Mouse (Mus musculus): Measurements from ENCODE around the gene Ptprg.

Gene Ptprg

DNA sequence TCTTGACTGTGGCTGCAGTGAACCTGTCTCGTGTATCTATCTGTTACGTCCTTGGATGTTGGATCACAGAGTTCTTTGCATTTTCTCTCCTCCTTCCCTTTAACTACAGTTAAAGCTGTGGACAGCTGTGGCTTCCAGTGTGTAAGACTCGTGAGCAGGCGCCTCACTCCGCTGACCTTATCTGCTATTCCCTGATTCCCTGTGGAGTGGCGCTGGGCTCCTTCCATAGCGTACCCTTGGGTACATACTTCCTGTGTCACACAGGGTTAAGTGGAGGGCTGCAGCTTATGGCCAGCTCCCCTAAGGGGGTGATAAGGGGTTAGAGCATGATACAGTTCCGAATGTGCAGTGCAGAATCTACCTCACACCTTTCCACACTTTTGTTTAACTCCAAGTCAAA is 473.9 kb downstream of the Ptprg start:
- no peak for TF ChIP-seq POU5F1 (IDR thresholded peaks at IDR 0.05; ENCODE audit: borderline replicate concordance, low read length)
- no peak for TF ChIP-seq NANOG (IDR thresholded peaks at IDR 0.05; ENCODE audit: borderline replicate concordance, low read length)
- no peak for TF ChIP-seq CTCF (conservative IDR thresholded peaks at IDR 0.05; ENCODE audit: low read length)
- H3K4me3 ChIP-seq (replicated peaks; ENCODE audit: low read length): no peak overlapping the region
- 0 out of 2 replicates have a peak, but pooled peaks cover 8% of the 10 kb centered on the region for H3K4me1 ChIP-seq (replicated peaks; ENCODE audit: low read depth, low read length)
- peaks cover 10% of the 10 kb centered on the region; the same call in 1 of the 2 replicates for H3K9me3 ChIP-seq (ENCODE audit: low read length)
- no peaks in the 10 kb centered on the region for H3K36me3 ChIP-seq (ENCODE audit: insufficient read depth, low read length)
- no peaks in the 10 kb centered on the region for H3K27me3 ChIP-seq (ENCODE audit: insufficient read depth, low read length)

- TF ChIP-seq CTCF (conservative IDR thresholded peaks at IDR 0.05; ENCODE audit: low read length) (no peak), POU5F1 (IDR thresholded peaks at IDR 0.05; ENCODE audit: borderline replicate concordance, low read length) (no peak), NANOG (IDR thresholded peaks at IDR 0.05; ENCODE audit: borderline replicate concordance, low read length) (no peak)
- Histone ChIP-seq H3K36me3 (ENCODE audit: insufficient read depth, low read length) (no peaks in the 10 kb centered on the region), H3K4me1 (replicated peaks; ENCODE audit: low read depth, low read length) (0 out of 2 replicates have a peak, but pooled peaks cover 8% of the 10 kb centered on the region), H3K4me3 (replicated peaks; ENCODE audit: low read length) (no peak overlapping the region), H3K9me3 (ENCODE audit: low read length) (peaks cover 10% of the 10 kb centered on the region; the same call in 1 of the 2 replicates), H3K27me3 (ENCODE audit: insufficient read depth, low read length) (no peaks in the 10 kb centered on the region)
Observed at GRCm38 (mm10) chr14:12029926-12030325, 476.6 kb downstream of the Ptprg start.

DNA sequence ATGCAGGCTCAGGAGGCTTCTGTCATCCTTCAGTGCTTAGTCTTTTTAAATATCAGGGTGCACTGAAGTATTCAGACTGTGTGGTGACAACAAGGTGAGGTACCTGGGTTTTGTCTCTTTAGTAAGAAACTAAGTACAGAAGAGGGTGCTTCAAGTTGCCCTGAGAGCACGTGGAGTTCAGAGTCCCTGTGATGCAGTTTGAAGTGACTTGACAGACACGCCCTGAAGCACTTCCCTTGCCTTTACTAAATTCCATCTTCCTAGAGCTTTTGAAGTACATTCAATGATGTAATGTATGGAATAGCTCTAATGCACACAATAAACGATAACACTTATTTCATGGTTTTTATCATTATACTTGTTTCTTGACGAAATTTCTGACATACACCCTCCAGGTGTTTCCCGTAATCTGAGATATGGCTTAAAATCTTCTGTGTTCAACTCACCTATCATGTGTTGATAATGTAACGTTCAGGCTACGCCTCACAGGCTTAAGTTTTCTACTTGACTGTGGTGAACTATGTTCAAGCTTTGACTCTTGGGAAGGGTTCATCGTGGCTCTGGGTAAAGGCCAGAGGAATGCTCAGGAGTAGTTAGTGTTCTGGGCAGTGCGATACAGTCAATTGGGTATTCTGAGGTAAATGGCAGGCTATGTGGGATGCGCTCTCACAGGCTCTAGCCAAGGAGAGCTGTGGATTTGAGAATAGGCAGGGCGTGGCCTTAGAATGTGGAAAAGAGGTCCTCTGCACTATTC is 483.4 kb downstream of the Ptprg start:
- H3K4me1 ChIP-seq (replicated peaks; ENCODE audit: low read depth, low read length): peaks cover 11% of the 10 kb centered on the region
- no peaks in the 10 kb centered on the region; the same call in 1 of the 2 replicates for H3K36me3 ChIP-seq (ENCODE audit: insufficient read depth, low read length)
- no peak for TF ChIP-seq NANOG (IDR thresholded peaks at IDR 0.05; ENCODE audit: borderline replicate concordance, low read length)
- TF ChIP-seq POU5F1 (IDR thresholded peaks at IDR 0.05; ENCODE audit: borderline replicate concordance, low read length): no peak
- no peak for TF ChIP-seq CTCF (conservative IDR thresholded peaks at IDR 0.05; ENCODE audit: low read length)
- H3K4me3 ChIP-seq (replicated peaks; ENCODE audit: low read length): no peak overlapping the region
- H3K27me3 ChIP-seq (ENCODE audit: insufficient read depth, low read length): no peaks in the 10 kb centered on the region
- no peaks in the 10 kb centered on the region for H3K9me3 ChIP-seq (ENCODE audit: low read length)

DNA sequence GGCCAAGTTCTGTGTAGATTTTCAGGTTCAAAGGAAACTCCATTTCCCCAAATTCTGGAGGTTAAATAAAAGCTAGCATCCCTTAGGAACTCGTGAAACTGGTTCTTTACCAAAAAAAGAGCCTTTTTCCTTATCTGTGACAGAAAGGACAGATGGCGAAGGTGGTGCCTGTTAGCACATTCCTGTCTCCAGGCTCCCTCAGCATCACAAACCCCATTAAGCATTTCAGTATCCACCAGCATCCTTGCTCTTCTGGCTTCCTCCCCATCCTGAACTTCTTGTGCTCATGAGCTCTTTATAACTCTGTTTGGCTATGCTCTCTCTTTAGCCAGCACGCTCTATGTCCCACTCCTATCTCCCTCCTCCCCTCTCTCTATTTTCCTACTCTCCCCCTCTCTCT is 486.4 kb downstream of the Ptprg start:
- no peaks in the 10 kb centered on the region; the same call in 1 of the 2 replicates for H3K36me3 ChIP-seq (ENCODE audit: insufficient read depth, low read length)
- H3K27me3 ChIP-seq (ENCODE audit: insufficient read depth, low read length): no peaks in the 10 kb centered on the region
- peaks cover 11% of the 10 kb centered on the region for H3K4me1 ChIP-seq (replicated peaks; ENCODE audit: low read depth, low read length)
- TF ChIP-seq CTCF (conservative IDR thresholded peaks at IDR 0.05; ENCODE audit: low read length) (no peak), NANOG (IDR thresholded peaks at IDR 0.05; ENCODE audit: borderline replicate concordance, low read length) (no peak), POU5F1 (IDR thresholded peaks at IDR 0.05; ENCODE audit: borderline replicate concordance, low read length) (no peak)
- H3K9me3 ChIP-seq (ENCODE audit: low read length): no peaks in the 10 kb centered on the region
- no peak overlapping the region for H3K4me3 ChIP-seq (replicated peaks; ENCODE audit: low read length)

GRCm38 (mm10) chr14:12041566-12041965 is 488.2 kb downstream of the Ptprg start:
- H3K36me3 ChIP-seq (ENCODE audit: insufficient read depth, low read length): no peaks in the 10 kb centered on the region; the same call in 1 of the 2 replicates
- no peaks in the 10 kb centered on the region for H3K9me3 ChIP-seq (ENCODE audit: low read length)
- H3K27me3 ChIP-seq (ENCODE audit: insufficient read depth, low read length): no peaks in the 10 kb centered on the region
- peaks cover 11% of the 10 kb centered on the region for H3K4me1 ChIP-seq (replicated peaks; ENCODE audit: low read depth, low read length)
- no peak for TF ChIP-seq CTCF (conservative IDR thresholded peaks at IDR 0.05; ENCODE audit: low read length)
- no peak for TF ChIP-seq POU5F1 (IDR thresholded peaks at IDR 0.05; ENCODE audit: borderline replicate concordance, low read length)
- TF ChIP-seq NANOG (IDR thresholded peaks at IDR 0.05; ENCODE audit: borderline replicate concordance, low read length): no peak
- no peak overlapping the region for H3K4me3 ChIP-seq (replicated peaks; ENCODE audit: low read length)

DNA sequence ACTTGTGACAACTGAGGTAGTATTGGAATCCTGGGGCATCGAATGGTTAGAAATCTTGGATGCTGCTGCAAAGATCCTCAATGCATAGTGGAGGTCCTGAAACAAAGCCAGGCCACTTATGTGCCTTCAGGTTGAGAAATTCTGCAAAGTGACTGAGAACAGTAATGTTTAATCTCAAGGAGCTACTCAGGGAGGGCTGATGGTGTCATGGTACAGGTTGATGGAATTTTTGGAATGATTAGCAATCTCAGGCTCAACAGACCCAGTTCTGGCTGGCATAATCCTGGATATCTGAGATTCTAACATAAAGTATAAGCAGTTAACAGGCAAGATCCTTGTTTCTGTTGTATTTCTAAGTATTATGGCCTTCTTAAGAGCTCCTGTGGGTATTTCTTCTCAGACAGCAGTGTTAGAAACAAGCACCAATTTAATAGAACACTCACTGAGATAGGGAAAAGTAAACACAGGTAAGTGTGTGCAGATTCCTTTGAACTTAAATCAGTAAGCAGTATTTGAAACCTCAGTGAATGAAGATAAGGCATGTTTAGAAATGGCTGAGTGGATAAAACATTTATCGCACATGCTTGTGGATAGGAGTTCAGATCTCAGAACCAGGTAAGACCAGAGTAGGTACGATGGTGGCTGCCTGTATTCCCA is 493.0 kb downstream of the Ptprg start:
- H3K9me3 ChIP-seq (ENCODE audit: low read length): no peaks in the 10 kb centered on the region
- TF ChIP-seq CTCF (conservative IDR thresholded peaks at IDR 0.05; ENCODE audit: low read length) (no peak), POU5F1 (IDR thresholded peaks at IDR 0.05; ENCODE audit: borderline replicate concordance, low read length) (no peak), NANOG (IDR thresholded peaks at IDR 0.05; ENCODE audit: borderline replicate concordance, low read length) (no peak)
- H3K4me3 ChIP-seq (replicated peaks; ENCODE audit: low read length): no peak overlapping the region
- no peaks in the 10 kb centered on the region for H3K4me1 ChIP-seq (replicated peaks; ENCODE audit: low read depth, low read length)
- H3K36me3 ChIP-seq (ENCODE audit: insufficient read depth, low read length): no peaks in the 10 kb centered on the region; the same call in 1 of the 2 replicates
- no peaks in the 10 kb centered on the region for H3K27me3 ChIP-seq (ENCODE audit: insufficient read depth, low read length)

GRCm38 (mm10) chr14:12047637-12048036 is 494.3 kb downstream of the Ptprg start:
- Histone ChIP-seq H3K27me3 (ENCODE audit: insufficient read depth, low read length) (no peaks in the 10 kb centered on the region), H3K9me3 (ENCODE audit: low read length) (no peaks in the 10 kb centered on the region), H3K4me3 (replicated peaks; ENCODE audit: low read length) (no peak overlapping the region), H3K4me1 (replicated peaks; ENCODE audit: low read depth, low read length) (no peaks in the 10 kb centered on the region), H3K36me3 (ENCODE audit: insufficient read depth, low read length) (no peaks in the 10 kb centered on the region)
- TF ChIP-seq CTCF (conservative IDR thresholded peaks at IDR 0.05; ENCODE audit: low read length) (no peak), NANOG (IDR thresholded peaks at IDR 0.05; ENCODE audit: borderline replicate concordance, low read length) (no peak), POU5F1 (IDR thresholded peaks at IDR 0.05; ENCODE audit: borderline replicate concordance, low read length) (no peak)

DNA sequence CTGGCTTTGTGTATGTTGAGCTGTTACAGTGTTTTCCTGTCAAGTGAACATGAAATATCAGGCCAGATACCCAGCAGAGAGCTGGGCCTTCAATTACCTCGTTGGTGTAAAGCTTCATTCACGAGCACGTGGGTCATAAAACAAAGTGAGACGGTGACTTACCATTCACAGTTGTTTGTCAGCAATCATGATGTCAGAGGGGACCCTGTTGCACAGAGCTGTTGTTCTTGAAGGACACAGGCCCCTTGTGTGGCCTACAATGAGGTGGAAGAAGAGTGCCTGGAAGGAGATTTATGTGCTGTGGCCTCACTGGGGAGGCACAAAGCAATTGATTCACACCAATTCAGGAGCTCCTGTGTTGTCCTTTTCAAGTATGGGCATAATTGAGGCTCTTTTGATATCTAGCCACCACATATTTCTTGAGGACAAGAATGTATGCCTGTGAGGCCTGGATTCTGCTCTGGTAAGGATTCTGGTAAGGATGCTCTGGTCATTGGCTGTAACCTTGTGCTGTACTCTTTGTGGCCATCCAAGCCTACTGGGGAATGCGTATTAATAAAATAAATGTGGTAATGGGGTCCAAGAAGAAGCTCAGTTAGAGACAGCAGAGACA is 503.7 kb downstream of the Ptprg start:
- no peaks in the 10 kb centered on the region for H3K9me3 ChIP-seq (ENCODE audit: low read length)
- TF ChIP-seq POU5F1 (IDR thresholded peaks at IDR 0.05; ENCODE audit: borderline replicate concordance, low read length): no peak
- no peak for TF ChIP-seq NANOG (IDR thresholded peaks at IDR 0.05; ENCODE audit: borderline replicate concordance, low read length)
- TF ChIP-seq CTCF (conservative IDR thresholded peaks at IDR 0.05; ENCODE audit: low read length): no peak
- no peaks in the 10 kb centered on the region for H3K27me3 ChIP-seq (ENCODE audit: insufficient read depth, low read length)
- no peaks in the 10 kb centered on the region for H3K36me3 ChIP-seq (ENCODE audit: insufficient read depth, low read length)
- no peak overlapping the region for H3K4me3 ChIP-seq (replicated peaks; ENCODE audit: low read length)
- peaks cover 4% of the 10 kb centered on the region for H3K4me1 ChIP-seq (replicated peaks; ENCODE audit: low read depth, low read length)

All from E14TG2a.4 (cell line).